Mouse (Mus musculus): ENCODE results near the gene Dkkl1.

Dkkl1 gene

DNA sequence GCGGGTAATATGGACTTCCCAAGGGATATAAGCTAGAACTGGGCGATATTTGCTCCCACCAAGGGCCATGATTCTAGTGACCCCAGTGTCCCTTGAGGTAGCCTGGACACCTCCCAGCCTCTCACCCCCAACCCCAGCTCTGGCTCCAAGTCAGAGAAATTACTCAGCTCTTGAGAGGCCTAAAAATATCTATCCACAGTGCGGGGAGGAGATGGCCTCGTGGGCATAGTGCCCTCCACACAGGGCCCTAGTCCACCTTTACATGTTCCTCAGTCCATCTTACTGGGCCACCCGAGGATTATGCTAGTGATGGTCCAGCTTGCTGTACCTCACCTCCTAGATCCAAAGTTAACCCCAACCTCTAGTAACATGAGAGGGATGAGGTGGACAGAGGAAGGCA, 47.1 kb downstream of the Dkkl1 start:
- DNase-seq, result peak; percentile 76 to 80

DNA sequence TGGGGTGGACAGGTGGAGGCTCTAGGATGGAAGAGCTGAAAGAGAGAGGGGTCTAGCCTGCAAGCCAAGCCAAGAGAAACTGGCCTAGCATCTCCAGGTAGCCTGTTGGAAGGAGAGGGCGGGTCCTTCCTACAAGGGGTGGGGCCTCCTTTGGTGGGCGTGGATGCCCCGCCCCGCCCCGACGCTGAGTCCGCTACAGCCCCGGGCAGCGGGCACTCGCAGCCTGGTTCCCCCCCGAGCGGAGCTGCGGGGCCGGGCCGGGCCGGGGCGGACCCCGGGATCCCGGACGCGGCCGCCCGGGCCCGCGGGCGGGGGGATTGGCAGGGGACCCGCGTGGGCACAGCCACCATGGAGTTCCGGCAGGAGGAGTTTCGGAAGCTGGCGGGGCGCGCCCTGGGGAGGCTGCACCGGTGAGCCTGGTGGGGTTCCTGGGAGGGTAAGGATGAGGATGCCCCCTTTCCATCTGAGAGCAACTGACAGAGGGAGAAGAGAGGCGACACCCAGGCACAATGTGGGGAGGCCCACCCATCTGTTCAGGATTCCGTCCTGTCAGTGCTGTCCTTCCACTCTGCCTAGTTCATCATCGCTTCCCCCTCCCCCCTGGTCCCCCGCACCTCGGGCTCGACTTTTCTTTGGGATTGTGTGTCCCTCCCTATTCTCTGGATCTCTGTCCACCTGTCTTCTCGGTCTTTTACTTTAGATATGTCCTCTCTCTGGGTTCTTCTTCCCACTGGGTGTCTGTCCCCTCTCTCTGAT, 48.0 kb downstream of the Dkkl1 start, which contains the start of gene Slc17a7:
TSS of gene Slc17a7 (plus strand) at position 215 of the 756 bp plus-strand sequence.
- DNase-seq, result peak; percentile 88 to 92

GRCm38 (mm10) chr7:45162996-45163615, 48.8 kb downstream of the Dkkl1 start:
- DNase-seq, result peak in 1 of 2 experiments; percentile 43

- no peak for DNase-seq
These were observed 49.4 kb downstream of the Dkkl1 start for GRCm38 (mm10) chr7:45162551-45162950.

GRCm38 (mm10) chr7:45161612-45162473, 50.1 kb downstream of the Dkkl1 start:
- peak; percentile 99 to 100 for DNase-seq

DNA sequence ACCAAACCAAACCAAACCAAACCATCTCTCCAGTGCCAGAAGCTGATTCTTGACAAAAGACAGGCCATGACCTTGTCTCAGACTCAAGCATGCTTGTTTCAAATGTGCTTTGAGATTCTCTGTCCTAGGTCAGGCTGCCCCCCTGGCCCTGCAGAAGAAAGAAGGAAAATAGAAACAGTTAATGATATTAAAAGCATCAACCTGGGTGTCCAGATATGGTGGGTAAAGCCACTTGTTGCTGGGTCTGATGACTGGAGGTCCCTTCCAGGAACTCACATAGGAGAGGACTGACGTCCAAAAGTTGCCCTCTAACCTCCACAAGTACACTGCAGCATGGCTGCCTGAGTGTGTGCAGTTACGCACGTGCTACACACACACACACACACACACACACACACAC, 51.1 kb downstream of the Dkkl1 start:
- peak in 1 of 2 experiments; percentile 22 for DNase-seq

- peak; percentile 4 to 26 for DNase-seq
These were observed 51.6 kb downstream of the Dkkl1 start for GRCm38 (mm10) chr7:45160316-45160800.

GRCm38 (mm10) chr7:45158991-45159390, 53.0 kb downstream of the Dkkl1 start:
- DNase-seq, result peak in 1 of 2 experiments; percentile 4

All from cerebellum, postnatal 25 days (tissue).